Mouse (Mus musculus): ENCODE results near the gene Gm11554. TPM values are rescaled to one million over a fixed set of nuclear protein-coding genes. Genes with fewer than 3 reads are reported as not detected.

The Gm11554 gene
- polyA plus RNA-seq, 1 experiment from 2014 or later = not detected

GRCm38 (mm10) chr11:99768410-99768809 is 35.8 kb downstream of the Gm11554 start:
- no peak for ATAC-seq (ENCODE audit: insufficient number of reproducible peaks, low FRiP score, low TSS enrichment, low read depth)
- Histone ChIP-seq H3K4me1 (no peaks in the 10 kb centered on the region), H3K27me3 (no peaks in the 10 kb centered on the region), H3K4me2 (no peak overlapping the region), H3K36me3 (no peaks in the 10 kb centered on the region), H3K27ac (no peak overlapping the region), H3K9me3 (no peaks in the 10 kb centered on the region), H3K4me3 (no peak overlapping the region), H3K9ac (no peak overlapping the region)
- 63% methylated on average over 2 of the region's 2 CpGs for WGBS

GRCm38 (mm10) chr11:99758877-99759276 is 45.4 kb downstream of the Gm11554 start:
- ATAC-seq (ENCODE audit: insufficient number of reproducible peaks, low FRiP score, low TSS enrichment, low read depth) = no peak
- Histone ChIP-seq H3K27ac (no peak overlapping the region), H3K36me3 (no peaks in the 10 kb centered on the region), H3K9ac (no peak overlapping the region), H3K4me1 (no peaks in the 10 kb centered on the region), H3K4me2 (no peak overlapping the region), H3K27me3 (no peaks in the 10 kb centered on the region), H3K9me3 (no peaks in the 10 kb centered on the region), H3K4me3 (no peak overlapping the region)
- WGBS = 93% methylated on average over 1 of the region's 1 CpGs

Other genes with a start within 250 kb of the Gm11554 start
- 0.24 TPM in 1 of 2 replicates, not detected in the other for gene Krtap3-2, start 247.6 kb downstream of the Gm11554 start, polyA plus RNA-seq (2015; fragmentation: Nextera tagmentation; extraction: Ambion mirVana)
- gene Gm11939, start 245.0 kb downstream of the Gm11554 start, polyA plus RNA-seq (2015; fragmentation: Nextera tagmentation; extraction: Ambion mirVana) = not detected in 2 replicates
- 6.4 and 15.3 TPM in 2 replicates for gene Krtap3-1, start 237.8 kb downstream of the Gm11554 start, polyA plus RNA-seq (2015; fragmentation: Nextera tagmentation; extraction: Ambion mirVana)
- 0.22 TPM in 1 of 2 replicates, not detected in the other for gene Krtap1-5, start 223.4 kb downstream of the Gm11554 start, polyA plus RNA-seq (2015; fragmentation: Nextera tagmentation; extraction: Ambion mirVana)
- gene Krtap1-4, start 220.8 kb downstream of the Gm11554 start, polyA plus RNA-seq (2015; fragmentation: Nextera tagmentation; extraction: Ambion mirVana) = not detected in 2 replicates
- gene Krtap1-3, start 213.1 kb downstream of the Gm11554 start, polyA plus RNA-seq (2015; fragmentation: Nextera tagmentation; extraction: Ambion mirVana) = not detected in 2 replicates
- gene Krtap9-3, start 206.3 kb downstream of the Gm11554 start, polyA plus RNA-seq (2015; fragmentation: Nextera tagmentation; extraction: Ambion mirVana) = not detected in 2 replicates
- gene Gm11938, start 201.1 kb downstream of the Gm11554 start, polyA plus RNA-seq (2015; fragmentation: Nextera tagmentation; extraction: Ambion mirVana) = not detected in 2 replicates
- not detected in 2 replicates for gene Gm11937, start 194.3 kb downstream of the Gm11554 start, polyA plus RNA-seq (2015; fragmentation: Nextera tagmentation; extraction: Ambion mirVana)
- not detected in 2 replicates for gene Krtap2-4, start 189.6 kb downstream of the Gm11554 start, polyA plus RNA-seq (2015; fragmentation: Nextera tagmentation; extraction: Ambion mirVana)
- not detected in 2 replicates for gene Gm11562, start 184.0 kb downstream of the Gm11554 start, polyA plus RNA-seq (2015; fragmentation: Nextera tagmentation; extraction: Ambion mirVana)
- not detected in 2 replicates for gene Krtap4-1, start 176.2 kb downstream of the Gm11554 start, polyA plus RNA-seq (2015; fragmentation: Nextera tagmentation; extraction: Ambion mirVana)
- gene Krtap4-2, start 169.4 kb downstream of the Gm11554 start, polyA plus RNA-seq (2015; fragmentation: Nextera tagmentation; extraction: Ambion mirVana) = not detected in 2 replicates
- not detected in 2 replicates for gene Krtap4-7, start 160.4 kb downstream of the Gm11554 start, polyA plus RNA-seq (2015; fragmentation: Nextera tagmentation; extraction: Ambion mirVana)
- not detected in 2 replicates for gene Gm11555, start 154.2 kb downstream of the Gm11554 start, polyA plus RNA-seq (2015; fragmentation: Nextera tagmentation; extraction: Ambion mirVana)
- gene Gm11563, start 145.5 kb downstream of the Gm11554 start, polyA plus RNA-seq (2015; fragmentation: Nextera tagmentation; extraction: Ambion mirVana) = not detected in 2 replicates
- not detected in 2 replicates for gene Krtap4-6, start 138.5 kb downstream of the Gm11554 start, polyA plus RNA-seq (2015; fragmentation: Nextera tagmentation; extraction: Ambion mirVana)
- gene Gm14190, start 113.7 kb downstream of the Gm11554 start, polyA plus RNA-seq (2015; fragmentation: Nextera tagmentation; extraction: Ambion mirVana) = not detected in 2 replicates
- not detected in 2 replicates for gene Gm14180, start 70.2 kb downstream of the Gm11554 start, polyA plus RNA-seq (2015; fragmentation: Nextera tagmentation; extraction: Ambion mirVana)
- not detected in 2 replicates for gene Gm11595, start 31.5 kb downstream of the Gm11554 start, polyA plus RNA-seq (2015; fragmentation: Nextera tagmentation; extraction: Ambion mirVana)
- gene Krtap4-8, start 23.7 kb downstream of the Gm11554 start, polyA plus RNA-seq (2015; fragmentation: Nextera tagmentation; extraction: Ambion mirVana) = not detected in 2 replicates
- gene Krtap4-9, start 19.2 kb downstream of the Gm11554 start, polyA plus RNA-seq (2015; fragmentation: Nextera tagmentation; extraction: Ambion mirVana) = not detected in 2 replicates
- not detected in 2 replicates for gene Gm11596, start 11.0 kb downstream of the Gm11554 start, polyA plus RNA-seq (2015; fragmentation: Nextera tagmentation; extraction: Ambion mirVana)
- gene Gm11569, start 5.5 kb downstream of the Gm11554 start, polyA plus RNA-seq (2015; fragmentation: Nextera tagmentation; extraction: Ambion mirVana) = not detected in 2 replicates
- not detected in 2 replicates for gene Krtap4-13, start 5.4 kb upstream of the Gm11554 start, polyA plus RNA-seq (2015; fragmentation: Nextera tagmentation; extraction: Ambion mirVana)
- gene Gm11564, start 11.2 kb upstream of the Gm11554 start, polyA plus RNA-seq (2015; fragmentation: Nextera tagmentation; extraction: Ambion mirVana) = not detected in 2 replicates
- not detected in 2 replicates for gene 2300003K06Rik, start 33.6 kb upstream of the Gm11554 start, polyA plus RNA-seq (2015; fragmentation: Nextera tagmentation; extraction: Ambion mirVana)
- gene Krtap4-16, start 47.2 kb upstream of the Gm11554 start, polyA plus RNA-seq (2015; fragmentation: Nextera tagmentation; extraction: Ambion mirVana) = not detected in 2 replicates
- gene Gm11568, start 53.5 kb upstream of the Gm11554 start, polyA plus RNA-seq (2015; fragmentation: Nextera tagmentation; extraction: Ambion mirVana) = not detected in 2 replicates
- not detected in 2 replicates for gene Gm11559, start 60.0 kb upstream of the Gm11554 start, polyA plus RNA-seq (2015; fragmentation: Nextera tagmentation; extraction: Ambion mirVana)
- gene Krtap9-1, start 68.9 kb upstream of the Gm11554 start, polyA plus RNA-seq (2015; fragmentation: Nextera tagmentation; extraction: Ambion mirVana) = not detected in 2 replicates
- gene Gm11567, start 74.7 kb upstream of the Gm11554 start, polyA plus RNA-seq (2015; fragmentation: Nextera tagmentation; extraction: Ambion mirVana) = not detected in 2 replicates
- gene Krtap31-1, start 103.5 kb upstream of the Gm11554 start, polyA plus RNA-seq (2015; fragmentation: Nextera tagmentation; extraction: Ambion mirVana) = not detected in 2 replicates
- gene Gm11565, start 110.3 kb upstream of the Gm11554 start, polyA plus RNA-seq (2015; fragmentation: Nextera tagmentation; extraction: Ambion mirVana) = not detected in 2 replicates
- not detected in 2 replicates for gene Krtap31-2, start 131.8 kb upstream of the Gm11554 start, polyA plus RNA-seq (2015; fragmentation: Nextera tagmentation; extraction: Ambion mirVana)
- gene Krtap9-5, start 144.0 kb upstream of the Gm11554 start, polyA plus RNA-seq (2015; fragmentation: Nextera tagmentation; extraction: Ambion mirVana) = not detected in 2 replicates
- not detected in 2 replicates for gene Krtap29-1, start 174.6 kb upstream of the Gm11554 start, polyA plus RNA-seq (2015; fragmentation: Nextera tagmentation; extraction: Ambion mirVana)
- gene Krtap16-1, start 182.2 kb upstream of the Gm11554 start, polyA plus RNA-seq (2015; fragmentation: Nextera tagmentation; extraction: Ambion mirVana) = 0.09 TPM in 1 of 2 replicates, not detected in the other
- 0.47 and 0.48 TPM in 2 replicates for gene Krtap17-1, start 189.5 kb upstream of the Gm11554 start, polyA plus RNA-seq (2015; fragmentation: Nextera tagmentation; extraction: Ambion mirVana)
- gene Krt33a, start 211.8 kb upstream of the Gm11554 start, polyA plus RNA-seq (2015; fragmentation: Nextera tagmentation; extraction: Ambion mirVana) = 0.18 and 0.58 TPM in 2 replicates
- 1.1 and 1.7 TPM in 2 replicates for gene Krt33b, start 225.4 kb upstream of the Gm11554 start, polyA plus RNA-seq (2015; fragmentation: Nextera tagmentation; extraction: Ambion mirVana)
- gene Krt34, start 237.1 kb upstream of the Gm11554 start, polyA plus RNA-seq (2015; fragmentation: Nextera tagmentation; extraction: Ambion mirVana) = 1.1 and 2.6 TPM in 2 replicates
- gene Krt31, start 246.1 kb upstream of the Gm11554 start, polyA plus RNA-seq (2015; fragmentation: Nextera tagmentation; extraction: Ambion mirVana) = 2.5 and 5.4 TPM in 2 replicates